Mouse (Mus musculus): Measurements from ENCODE around the gene Trim11. TPM values are rescaled to one million over a fixed set of nuclear protein-coding genes. Genes with fewer than 3 reads are reported as not detected.

The Trim11 gene
- polyA plus RNA-seq, 1 experiment from 2014 or later, result 20.7 TPM

DNA sequence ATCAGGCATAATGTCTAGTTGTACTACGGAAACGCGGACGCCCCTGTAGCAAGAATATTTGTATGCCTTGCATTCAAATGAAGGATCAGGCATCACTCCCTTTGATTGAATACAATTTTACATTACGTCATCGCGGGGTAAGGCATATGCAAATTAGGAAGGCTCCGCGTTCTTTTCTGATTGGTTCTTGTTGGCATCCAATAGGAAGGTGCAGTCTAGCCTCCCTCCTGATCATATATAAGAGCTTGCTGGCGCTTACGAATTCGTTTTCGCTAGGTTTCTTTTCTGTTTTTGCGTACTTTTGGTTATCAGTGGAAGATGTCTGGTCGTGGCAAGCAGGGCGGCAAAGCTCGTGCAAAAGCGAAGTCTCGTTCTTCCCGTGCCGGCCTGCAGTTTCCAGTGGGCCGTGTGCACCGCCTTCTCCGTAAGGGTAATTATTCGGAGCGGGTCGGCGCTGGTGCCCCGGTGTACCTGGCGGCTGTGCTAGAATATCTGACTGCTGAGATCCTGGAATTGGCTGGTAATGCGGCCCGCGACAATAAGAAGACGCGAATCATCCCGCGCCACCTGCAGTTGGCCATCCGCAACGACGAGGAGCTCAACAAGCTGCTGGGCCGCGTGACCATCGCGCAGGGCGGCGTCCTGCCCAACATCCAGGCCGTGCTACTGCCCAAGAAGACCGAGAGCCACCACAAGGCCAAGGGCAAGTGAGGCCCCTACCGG lies 23.3 kb upstream of the Trim11 start, which contains the start of the genes Hist3h2a and Trim17:
Gene Hist3h2a, plus strand, starts transcription at position 266 of the 723 bp plus-strand sequence.
Gene Trim17, plus strand, starts transcription at position 266 of the 723 bp plus-strand sequence.
- Histone ChIP-seq H3K9ac (ENCODE audit: low read length) (peak within 1 kb of the TSS; percentile 96), H3K4me3 (ENCODE audit: low read depth, low read length) (peak within 1 kb of the TSS; percentile 89), H3K4me2 (ENCODE audit: low read length) (peak within 1 kb of the TSS; percentile 61), H3K27me3 (replicated peaks; ENCODE audit: control insufficient read depth, insufficient read depth, low read length) (no peaks in the 10 kb centered on the region), H3K27ac (ENCODE audit: low read depth, low read length) (peak within 1 kb of the TSS; percentile 99), H3K9me3 (replicated peaks; ENCODE audit: control insufficient read depth, low read length) (no peaks in the 10 kb centered on the region), H3K4me1 (ENCODE audit: control insufficient read depth, insufficient read depth, low read length) (peaks cover 44% of the 10 kb centered on the region), H3K36me3 (ENCODE audit: control insufficient read depth, insufficient read depth, low read length) (peaks cover 14% of the 10 kb centered on the region)
- DNase-seq (ENCODE audit: low spot score) (peak; percentile 100), ATAC-seq (peak; percentile 91)
- under 1% methylated on average over 49 of the region's 49 CpGs for WGBS

DNA sequence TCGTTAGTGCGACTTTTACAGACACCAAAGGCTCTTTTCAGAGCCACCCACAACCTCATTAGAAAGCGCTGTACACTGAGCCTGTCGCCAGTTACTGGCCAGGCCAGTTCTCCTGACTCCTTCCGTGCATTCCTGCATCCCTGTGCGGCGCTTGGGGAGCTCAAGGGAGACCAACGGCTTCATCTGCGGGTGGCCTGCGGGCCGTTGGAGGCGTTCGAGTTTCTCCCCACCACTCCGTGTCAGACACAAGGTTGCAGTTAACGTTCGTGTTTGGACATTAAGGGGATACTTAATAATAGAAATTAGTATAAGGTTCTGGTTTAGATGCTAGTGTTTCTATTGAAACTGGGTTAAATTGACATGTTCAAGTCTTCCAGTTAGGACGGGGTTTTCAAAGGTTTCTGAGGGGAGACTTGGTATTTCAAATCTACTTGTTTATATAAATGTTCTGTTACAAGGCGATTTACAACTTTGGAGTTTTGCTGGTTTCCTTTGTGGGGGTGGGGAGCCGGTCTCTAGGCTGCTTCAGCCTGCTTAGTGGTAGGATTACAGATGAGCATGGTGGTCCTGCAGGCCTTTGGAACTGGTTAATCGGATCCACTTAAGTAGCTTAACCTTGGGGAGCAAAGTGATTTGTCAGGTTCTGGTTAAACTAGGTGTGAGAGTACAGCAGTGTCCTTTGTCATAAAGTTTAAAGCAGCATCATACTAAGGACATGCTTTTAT lies 22.6 kb upstream of the Trim11 start:
- peaks cover 14% of the 10 kb centered on the region for H3K36me3 ChIP-seq (ENCODE audit: control insufficient read depth, insufficient read depth, low read length)
- H3K9me3 ChIP-seq (replicated peaks; ENCODE audit: control insufficient read depth, low read length), result no peaks in the 10 kb centered on the region
- H3K4me2 ChIP-seq (ENCODE audit: low read length), result peak overlapping the region; percentile 61
- peak overlapping the region; percentile 99 for H3K27ac ChIP-seq (ENCODE audit: low read depth, low read length)
- peak overlapping the region; percentile 96 for H3K9ac ChIP-seq (ENCODE audit: low read length)
- H3K4me3 ChIP-seq (ENCODE audit: low read depth, low read length), result peak overlapping the region; percentile 89
- no peak for ATAC-seq
- under 1% methylated on average over 20 of the region's 20 CpGs for WGBS
- peaks cover 46% of the 10 kb centered on the region for H3K4me1 ChIP-seq (ENCODE audit: control insufficient read depth, insufficient read depth, low read length)
- peak; percentile 52 for DNase-seq (ENCODE audit: low spot score)
- no peaks in the 10 kb centered on the region for H3K27me3 ChIP-seq (replicated peaks; ENCODE audit: control insufficient read depth, insufficient read depth, low read length)

GRCm38 (mm10) chr11:58955868-58956257 lies 22.0 kb upstream of the Trim11 start:
- Histone ChIP-seq H3K36me3 (ENCODE audit: control insufficient read depth, insufficient read depth, low read length) (peaks cover 14% of the 10 kb centered on the region), H3K9ac (ENCODE audit: low read length) (peak overlapping the region; percentile 96), H3K9me3 (replicated peaks; ENCODE audit: control insufficient read depth, low read length) (no peaks in the 10 kb centered on the region), H3K4me2 (ENCODE audit: low read length) (peak overlapping the region; percentile 61), H3K4me1 (ENCODE audit: control insufficient read depth, insufficient read depth, low read length) (peaks cover 43% of the 10 kb centered on the region), H3K27me3 (replicated peaks; ENCODE audit: control insufficient read depth, insufficient read depth, low read length) (no peaks in the 10 kb centered on the region), H3K27ac (ENCODE audit: low read depth, low read length) (no peak overlapping the region; the same call in 1 of the 2 replicates), H3K4me3 (ENCODE audit: low read depth, low read length) (peak overlapping the region; percentile 89)
- no peak for ATAC-seq
- no peak for DNase-seq (ENCODE audit: low spot score)
- WGBS, result 10% methylated on average over 8 of the region's 8 CpGs

GRCm38 (mm10) chr11:58957226-58957914 lies 20.5 kb upstream of the Trim11 start:
- Histone ChIP-seq H3K9ac (ENCODE audit: low read length) (peak overlapping the region; percentile 96), H3K27me3 (replicated peaks; ENCODE audit: control insufficient read depth, insufficient read depth, low read length) (0 out of 2 replicates have a peak, but pooled peaks cover 4% of the 10 kb centered on the region), H3K36me3 (ENCODE audit: control insufficient read depth, insufficient read depth, low read length) (peaks cover 14% of the 10 kb centered on the region), H3K4me1 (ENCODE audit: control insufficient read depth, insufficient read depth, low read length) (peaks cover 36% of the 10 kb centered on the region), H3K27ac (ENCODE audit: low read depth, low read length) (no peak overlapping the region), H3K4me3 (ENCODE audit: low read depth, low read length) (peak overlapping the region; percentile 89), H3K9me3 (replicated peaks; ENCODE audit: control insufficient read depth, low read length) (0 out of 2 replicates have a peak, but pooled peaks cover 5% of the 10 kb centered on the region), H3K4me2 (ENCODE audit: low read length) (peak overlapping the region; percentile 61)
- ATAC-seq (no peak), DNase-seq (ENCODE audit: low spot score) (no peak)
- WGBS, result 77% methylated on average over 5 of the region's 5 CpGs

GRCm38 (mm10) chr11:58958536-58958935 lies 19.4 kb upstream of the Trim11 start:
- no peak overlapping the region for H3K27ac ChIP-seq (ENCODE audit: low read depth, low read length)
- 0 out of 2 replicates have a peak, but pooled peaks cover 4% of the 10 kb centered on the region for H3K27me3 ChIP-seq (replicated peaks; ENCODE audit: control insufficient read depth, insufficient read depth, low read length)
- H3K4me2 ChIP-seq (ENCODE audit: low read length), result peak overlapping the region; percentile 61; the same call in 1 of the 2 replicates
- H3K9me3 ChIP-seq (replicated peaks; ENCODE audit: control insufficient read depth, low read length), result 0 out of 2 replicates have a peak, but pooled peaks cover 5% of the 10 kb centered on the region
- H3K36me3 ChIP-seq (ENCODE audit: control insufficient read depth, insufficient read depth, low read length), result peaks cover 14% of the 10 kb centered on the region
- peaks cover 30% of the 10 kb centered on the region for H3K4me1 ChIP-seq (ENCODE audit: control insufficient read depth, insufficient read depth, low read length)
- H3K4me3 ChIP-seq (ENCODE audit: low read depth, low read length), result no peak overlapping the region
- DNase-seq (ENCODE audit: low spot score) (no peak), ATAC-seq (no peak)
- WGBS, result 85% methylated on average over 6 of the region's 6 CpGs
- H3K9ac ChIP-seq (ENCODE audit: low read length), result no peak overlapping the region

- H3K4me1 ChIP-seq (ENCODE audit: control insufficient read depth, insufficient read depth, low read length), result peaks cover 30% of the 10 kb centered on the region
- H3K4me3 ChIP-seq (ENCODE audit: low read depth, low read length), result peak overlapping the region; percentile 40
- peaks cover 14% of the 10 kb centered on the region for H3K36me3 ChIP-seq (ENCODE audit: control insufficient read depth, insufficient read depth, low read length)
- ATAC-seq (no peak), DNase-seq (ENCODE audit: low spot score) (no peak)
- H3K9me3 ChIP-seq (replicated peaks; ENCODE audit: control insufficient read depth, low read length), result 0 out of 2 replicates have a peak, but pooled peaks cover 5% of the 10 kb centered on the region
- 0 out of 2 replicates have a peak overlapping the region, but pooled peaks have one; percentile 39 for H3K27ac ChIP-seq (ENCODE audit: low read depth, low read length)
- peak overlapping the region; percentile 57 for H3K9ac ChIP-seq (ENCODE audit: low read length)
- H3K27me3 ChIP-seq (replicated peaks; ENCODE audit: control insufficient read depth, insufficient read depth, low read length), result 0 out of 2 replicates have a peak, but pooled peaks cover 4% of the 10 kb centered on the region
- WGBS, result 31% methylated on average over 15 of the region's 15 CpGs
- peak overlapping the region; percentile 76 for H3K4me2 ChIP-seq (ENCODE audit: low read length)
Measured at GRCm38 (mm10) chr11:58959186-58959825, 18.6 kb upstream of the Trim11 start.

GRCm38 (mm10) chr11:58959921-58960465 lies 17.9 kb upstream of the Trim11 start:
- 0 out of 2 replicates have a peak, but pooled peaks cover 5% of the 10 kb centered on the region for H3K9me3 ChIP-seq (replicated peaks; ENCODE audit: control insufficient read depth, low read length)
- peak overlapping the region; percentile 40 for H3K4me3 ChIP-seq (ENCODE audit: low read depth, low read length)
- H3K4me2 ChIP-seq (ENCODE audit: low read length), result peak overlapping the region; percentile 76
- peaks cover 30% of the 10 kb centered on the region for H3K4me1 ChIP-seq (ENCODE audit: control insufficient read depth, insufficient read depth, low read length)
- peak overlapping the region; percentile 57 for H3K9ac ChIP-seq (ENCODE audit: low read length)
- H3K36me3 ChIP-seq (ENCODE audit: control insufficient read depth, insufficient read depth, low read length), result peaks cover 14% of the 10 kb centered on the region
- ATAC-seq (peak; percentile 85), DNase-seq (ENCODE audit: low spot score) (peak; percentile 91)
- 2% methylated on average over 40 of the region's 40 CpGs for WGBS
- H3K27me3 ChIP-seq (replicated peaks; ENCODE audit: control insufficient read depth, insufficient read depth, low read length), result 0 out of 2 replicates have a peak, but pooled peaks cover 4% of the 10 kb centered on the region
- peak overlapping the region; percentile 39; the same call in 1 of the 2 replicates for H3K27ac ChIP-seq (ENCODE audit: low read depth, low read length)
